Mouse (Mus musculus) heart, adult 10 weeks (tissue): ENCODE data around the gene Nol3. TPM values are rescaled to one million over a fixed set of nuclear protein-coding genes. Genes with fewer than 3 reads are reported as not detected.

Experiments used
- polyA plus RNA-seq: library from polyadenylated mRNA; stranded (reverse); fragments of 350-450 nt; fragmentation: Illumina TruSeq; extraction: RNeasy Lipid Tissue Mini Kit (QIAGEN cat#74804); gene quantifications from one replicate; pipeline ENCODE4 v1.2.3, GENCODE M21; 2014; ENCODE audit warnings: low read depth, low replicate concordance

The Nol3 gene
- 30.7 TPM for polyA plus RNA-seq

GRCm38 (mm10) chr8:105275840-105276239, at the start of gene Nol3:
Gene Nol3 (plus strand): TSS chr8:105276140.

GRCm38 (mm10) chr8:105254966-105255350, 21.0 kb upstream of the Nol3 start, which contains the start of gene B3gnt9:
Gene B3gnt9 (minus strand): TSS chr8:105255153.

GRCm38 (mm10) chr8:105264024-105264982, 11.6 kb upstream of the Nol3 start, which contains the start of the genes Tradd and Fbxl8:
Gene Tradd (minus strand): TSS chr8:105264609.
Gene Fbxl8 (plus strand): TSS chr8:105264648.

DNA sequence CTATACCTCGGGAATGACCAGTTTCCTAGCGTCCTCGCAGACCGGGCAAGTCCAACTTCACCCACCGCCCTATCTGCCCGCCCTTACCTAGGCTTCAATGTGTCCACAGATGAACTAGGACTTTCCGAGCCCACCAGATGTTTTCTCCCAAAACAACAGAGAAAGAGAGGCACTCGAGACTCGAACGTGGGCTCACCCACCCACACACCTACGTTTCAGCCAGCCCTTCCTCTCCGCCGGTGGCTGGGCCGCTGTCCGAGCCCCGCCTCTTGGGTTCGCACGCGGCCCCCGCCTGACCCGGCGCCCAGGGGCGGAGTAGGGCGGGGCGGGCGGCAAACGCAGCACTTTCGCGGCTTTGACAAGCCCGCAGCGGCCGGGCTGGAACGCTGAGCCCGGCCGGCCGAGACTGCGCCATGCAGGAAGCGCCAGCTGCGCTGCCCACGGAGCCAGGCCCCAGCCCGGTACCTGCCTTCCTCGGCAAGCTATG, 6.4 kb upstream of the Nol3 start, which contains the start of gene Hsf4:
Gene Hsf4, plus strand, starts transcription at position 341 of the 487 bp plus-strand sequence.

DNA sequence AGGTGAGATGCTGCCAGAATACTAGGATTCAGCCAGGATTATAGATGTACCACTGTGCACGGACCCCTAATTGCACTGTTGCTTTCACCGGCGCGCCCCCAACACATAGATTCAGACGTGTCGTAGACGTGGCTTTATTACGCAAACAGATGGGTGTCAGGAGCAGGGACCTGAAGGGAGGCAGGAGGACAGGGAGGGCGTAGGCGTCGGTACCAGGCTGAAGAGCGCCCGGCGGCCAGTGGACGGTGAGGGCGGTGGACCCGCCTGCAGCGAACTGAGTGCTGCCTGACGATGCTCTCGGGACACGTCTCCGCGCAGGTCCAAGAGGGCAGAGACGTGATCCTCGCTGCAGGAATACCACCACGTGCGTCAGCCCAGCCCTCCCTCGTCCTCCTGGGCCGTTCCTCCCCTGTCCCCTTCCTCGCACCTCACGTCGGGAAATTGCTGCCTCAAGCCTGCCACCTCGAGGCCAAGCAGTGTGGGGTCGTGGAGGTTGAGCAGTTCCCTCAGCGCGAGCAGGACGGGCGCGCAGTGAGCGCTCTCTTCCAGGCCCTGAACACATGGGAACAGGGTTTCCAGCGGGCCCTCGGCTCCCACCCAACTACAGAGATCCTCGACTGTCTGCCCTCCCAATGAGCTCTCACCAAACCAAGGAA, 14.0 kb downstream of the Nol3 start, which contains the start of gene 4931428F04Rik:
Gene 4931428F04Rik, minus strand, starts transcription at position 60 of the 656 bp plus-strand sequence.

DNA sequence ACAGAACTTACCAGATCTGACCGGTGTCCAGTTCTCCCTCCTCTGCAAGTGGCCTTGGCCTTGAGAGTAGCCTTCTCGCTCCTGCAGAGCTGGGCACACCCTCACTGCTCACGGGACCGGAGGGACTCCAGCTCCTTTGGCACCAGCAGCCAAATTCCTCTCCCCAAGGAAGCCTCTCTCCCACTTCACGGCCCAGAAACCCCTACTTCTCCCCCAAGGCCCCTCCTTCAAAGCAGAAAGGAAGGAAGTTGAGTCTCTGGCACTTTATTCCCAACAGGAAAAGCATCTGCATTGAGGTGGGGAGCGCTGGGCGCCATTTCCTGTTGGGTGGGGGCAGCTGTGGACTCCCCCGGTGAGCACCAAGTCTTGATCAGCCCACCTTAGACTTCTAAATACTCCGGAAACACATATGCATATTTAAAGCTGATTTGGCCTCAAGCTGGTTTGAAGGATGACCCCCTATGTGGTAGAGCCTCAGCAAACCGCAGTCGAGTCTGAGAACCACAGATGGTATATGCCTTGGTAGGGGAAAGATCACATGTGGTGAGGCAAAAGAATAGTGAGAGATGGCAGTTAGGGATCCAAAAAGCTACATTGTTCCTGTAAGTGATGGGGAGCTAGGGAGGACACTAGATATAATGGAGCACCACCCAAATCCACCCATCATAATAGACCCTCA, 20.1 kb downstream of the Nol3 start, which contains the start of gene Exoc3l:
Gene Exoc3l, minus strand, starts transcription at position 207 of the 679 bp plus-strand sequence.

GRCm38 (mm10) chr8:105297511-105298192, 21.7 kb downstream of the Nol3 start, which contains the start of gene E2f4:
Gene E2f4 (plus strand): TSS chr8:105297663.

DNA sequence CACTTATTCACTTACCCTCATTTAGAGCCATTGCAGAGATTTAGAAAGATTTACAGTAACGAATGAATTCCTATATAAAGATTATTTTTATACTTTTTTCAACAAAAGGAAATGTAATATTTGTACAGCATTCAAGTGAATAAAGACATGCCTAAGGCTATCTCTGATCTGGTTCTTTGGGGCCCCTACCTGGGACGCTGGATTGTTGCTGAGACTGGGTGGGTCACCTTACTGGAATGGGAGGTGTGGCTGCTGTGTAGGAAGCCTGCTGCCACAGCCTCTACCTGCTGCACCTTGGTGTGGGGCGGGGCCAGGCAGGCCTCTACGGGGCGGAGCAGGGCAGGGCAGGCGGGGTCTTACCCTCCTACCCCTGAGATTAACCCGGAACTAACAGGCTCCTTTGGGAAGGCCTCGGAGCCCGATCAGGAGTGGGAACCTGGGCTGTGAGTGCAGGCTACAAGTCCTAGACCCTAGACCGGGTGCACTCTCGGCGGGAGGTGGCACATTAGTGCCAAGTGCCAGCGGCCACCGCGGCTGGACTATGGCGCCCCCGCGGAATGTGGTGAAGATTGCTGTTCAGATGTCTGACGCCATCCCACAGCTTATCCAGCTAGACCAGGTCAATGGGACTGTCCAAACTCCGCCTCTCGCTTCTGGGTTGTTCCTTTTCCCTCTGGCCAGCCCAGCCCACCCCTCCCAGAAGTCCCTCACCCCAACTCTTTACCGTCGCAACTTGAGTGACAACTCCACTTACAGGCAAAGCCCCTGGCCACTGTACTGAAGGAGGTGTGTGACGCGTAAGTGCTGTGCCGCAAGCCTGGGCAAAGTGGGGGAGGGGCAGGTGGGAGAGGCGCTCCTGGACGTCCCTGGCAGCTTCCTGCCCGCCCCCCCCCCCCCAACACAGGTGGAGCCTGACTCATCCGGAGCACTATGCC, 29.5 kb downstream of the Nol3 start, which contains the start of gene Elmo3:
Gene Elmo3, plus strand, starts transcription at position 391 of the 935 bp plus-strand sequence.

GRCm38 (mm10) chr8:105326141-105326672, 50.3 kb downstream of the Nol3 start, which contains the start of the genes Lrrc29 and Tmem208:
Gene Lrrc29 (minus strand): TSS chr8:105326278.
Gene Tmem208 (plus strand): TSS chr8:105326354.

Other genes with a start within 250 kb of the Nol3 start
- gene Ces3a, start 227.5 kb upstream of the Nol3 start, polyA plus RNA-seq, result 0.42 TPM
- 0.58 TPM for gene Ces3b, start 192.4 kb upstream of the Nol3 start, polyA plus RNA-seq
- gene Ces4a, start 144.3 kb upstream of the Nol3 start, polyA plus RNA-seq, result not detected
- gene Cbfb, start 105.5 kb upstream of the Nol3 start, polyA plus RNA-seq, result 22.1 TPM
- 18.1 TPM for gene D230025D16Rik, start 51.0 kb upstream of the Nol3 start, polyA plus RNA-seq
- 4.2 TPM for gene B3gnt9, start 21.0 kb upstream of the Nol3 start, polyA plus RNA-seq
- gene Tradd, start 11.5 kb upstream of the Nol3 start, polyA plus RNA-seq, result 3.1 TPM
- gene Fbxl8, start 11.5 kb upstream of the Nol3 start, polyA plus RNA-seq, result 2.7 TPM
- 5.8 TPM for gene Hsf4, start 6.3 kb upstream of the Nol3 start, polyA plus RNA-seq
- gene 4931428F04Rik, start 13.7 kb downstream of the Nol3 start, polyA plus RNA-seq, result 2.0 TPM
- gene Exoc3l, start 20.0 kb downstream of the Nol3 start, polyA plus RNA-seq, result 7.5 TPM
- 31.1 TPM for gene E2f4, start 21.5 kb downstream of the Nol3 start, polyA plus RNA-seq
- 1.9 TPM for gene Elmo3, start 29.5 kb downstream of the Nol3 start, polyA plus RNA-seq
- gene Lrrc29, start 50.1 kb downstream of the Nol3 start, polyA plus RNA-seq, result 0.60 TPM
- 38.9 TPM for gene Tmem208, start 50.2 kb downstream of the Nol3 start, polyA plus RNA-seq
- 8.3 TPM for gene Fhod1, start 71.8 kb downstream of the Nol3 start, polyA plus RNA-seq
- 0.92 TPM for gene Slc9a5, start 72.7 kb downstream of the Nol3 start, polyA plus RNA-seq
- not detected for gene Plekhg4, start 97.1 kb downstream of the Nol3 start, polyA plus RNA-seq
- gene Kctd19, start 137.4 kb downstream of the Nol3 start, polyA plus RNA-seq, result not detected
- gene Lrrc36, start 137.4 kb downstream of the Nol3 start, polyA plus RNA-seq, result 1.1 TPM
- gene Tppp3, start 195.4 kb downstream of the Nol3 start, polyA plus RNA-seq, result 66.4 TPM
- gene Zdhhc1, start 220.8 kb downstream of the Nol3 start, polyA plus RNA-seq, result 23.5 TPM
- gene Hsd11b2, start 242.6 kb downstream of the Nol3 start, polyA plus RNA-seq, result not detected